Mouse (Mus musculus): ENCODE results near the gene Ppp2r3a.

GRCm38 (mm10) chr9:101266043-101266442 lies 14.4 kb upstream of the Ppp2r3a start:
- no peak for TF ChIP-seq POU5F1 (IDR thresholded peaks at IDR 0.05; ENCODE audit: borderline replicate concordance, low read length)
- TF ChIP-seq CTCF (conservative IDR thresholded peaks at IDR 0.05; ENCODE audit: low read length), result no peak
- no peak for TF ChIP-seq NANOG (IDR thresholded peaks at IDR 0.05; ENCODE audit: borderline replicate concordance, low read length)

All from E14TG2a.4 (cell line).